Mouse (Mus musculus) intestine, embryonic 14.5 days (tissue): ENCODE data around the gene Micu1. TPM values are rescaled to one million over a fixed set of nuclear protein-coding genes. Genes with fewer than 3 reads are reported as not detected.
"Not testable (repeated sequence)": the region's sequence is repeated elsewhere in the genome, so short reads cannot be mapped to it uniquely, and the experiment has no call there.

Experiments used
- ATAC-seq: fragments of 200-750 bp; cut with Nextera tagmentation; replicated peaks from 2 replicates; pipeline ENCODE4 v1.8.0; 2017; ENCODE audit warnings: low read depth, moderate number of reproducible peaks, moderate TSS enrichment, moderate library complexity; ENCODE audit not compliant: low FRiP score, low TSS enrichment
- DNase-seq: peaks from one replicate; pipeline ENCODE4 v3.0.0-alpha.2; 2018; ENCODE audit warnings: low spot score
- H3K27ac ChIP-seq: fragments of 300-500 bp; sonication (generic); 2 replicates; pipeline ENCODE4 v1.5.1; 2014; ENCODE audit warnings: low read depth, mild to moderate bottlenecking, control low read depth
- H3K27me3 ChIP-seq: fragments of 300-500 bp; sonication (generic); replicated peaks from 2 replicates; pipeline ENCODE4 v1.6.1; 2014; ENCODE audit warnings: low read length, control low read depth; ENCODE audit not compliant: control insufficient read depth, insufficient read depth
- H3K36me3 ChIP-seq: fragments of 300-500 bp; sonication (generic); 2 replicates; pipeline ENCODE4 v1.6.1; 2014; ENCODE audit warnings: low read length, control low read depth; ENCODE audit not compliant: control insufficient read depth, insufficient read depth
- H3K4me1 ChIP-seq: fragments of 300-500 bp; sonication (generic); replicated peaks from 2 replicates; pipeline ENCODE4 v1.6.1; 2014; ENCODE audit warnings: low read length, control low read depth, mixed read lengths; ENCODE audit not compliant: control insufficient read depth, insufficient read depth
- H3K4me2 ChIP-seq: fragments of 300-500 bp; sonication (generic); 2 replicates; pipeline ENCODE4 v1.6.1; 2014; ENCODE audit warnings: low read length
- H3K4me3 ChIP-seq: fragments of 300-500 bp; sonication (generic); 2 replicates; pipeline ENCODE4 v1.5.1; 2014; ENCODE audit warnings: low read depth, low read length, control low read depth, mixed read lengths
- H3K9ac ChIP-seq: fragments of 300-500 bp; sonication (generic); 2 replicates; pipeline ENCODE4 v1.6.1; 2014; ENCODE audit warnings: mild to moderate bottlenecking, low read length
- H3K9me3 ChIP-seq: fragments of 300-500 bp; sonication (generic); 2 replicates; pipeline ENCODE4 v1.6.1; 2016; ENCODE audit warnings: low read length, control low read depth; ENCODE audit not compliant: control insufficient read depth
- WGBS: fragments of 180-500 bp; shearing (Covaris S2); extraction: QIAGEN DNeasy Blood & Tissue Kit; methylation state at CpG from one replicate; pipeline ENCODE4 v1.1.7; 2014; 5-methylcytosine and 5-hydroxymethylcytosine counted together
- polyA plus RNA-seq: library from polyadenylated mRNA; unstranded; fragments of >200 nt; fragmentation: Nextera tagmentation; extraction: Ambion mirVana; gene quantifications from 2 replicates; pipeline ENCODE4 v1.2.1, GENCODE M21; 2014

Micu1 gene
- polyA plus RNA-seq, 1 experiment from 2014 or later: 65.8 TPM

GRCm38 (mm10) chr10:59685586-59685985 is 16.7 kb upstream of the Micu1 start:
- not testable (repeated sequence) for DNase-seq, H3K4me1 ChIP-seq, H3K4me2 ChIP-seq, H3K4me3 ChIP-seq, H3K9me3 ChIP-seq, H3K9ac ChIP-seq, H3K36me3 ChIP-seq, ATAC-seq, H3K27ac ChIP-seq, H3K27me3 ChIP-seq
- WGBS: 91% methylated on average over 3 of the region's 3 CpGs

DNA sequence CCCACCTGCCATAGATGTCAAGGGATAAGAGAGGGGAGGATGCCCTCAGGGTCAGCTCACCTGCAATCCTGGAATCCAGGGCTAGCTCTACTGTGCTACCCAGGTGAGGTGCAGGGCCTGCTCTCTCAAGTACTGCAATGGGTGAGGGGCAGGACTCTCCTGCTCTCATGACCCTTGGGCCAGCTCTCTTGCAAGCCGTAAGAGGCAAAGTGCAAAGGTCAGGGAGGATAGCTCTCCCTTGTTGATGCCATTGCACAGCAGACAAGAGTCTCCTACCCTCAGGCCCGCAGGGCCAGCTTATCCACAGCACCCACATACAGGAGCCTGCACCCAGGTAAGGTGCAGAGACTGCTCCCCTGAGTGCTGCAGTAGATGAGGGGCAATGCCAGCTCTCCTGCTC is 15.2 kb upstream of the Micu1 start:
- Histone ChIP-seq H3K9ac (no peak overlapping the region), H3K9me3 (0 out of 2 replicates have a peak, but pooled peaks cover 1% of the 10 kb centered on the region), H3K4me1 (no peaks in the 10 kb centered on the region), H3K36me3 (no peaks in the 10 kb centered on the region), H3K27me3 (no peaks in the 10 kb centered on the region), H3K4me3 (no peak overlapping the region), H3K27ac (no peak overlapping the region), H3K4me2 (no peak overlapping the region)
- no peak for ATAC-seq
- no peak for DNase-seq
- 61% methylated on average over 2 of the region's 2 CpGs for WGBS

DNA sequence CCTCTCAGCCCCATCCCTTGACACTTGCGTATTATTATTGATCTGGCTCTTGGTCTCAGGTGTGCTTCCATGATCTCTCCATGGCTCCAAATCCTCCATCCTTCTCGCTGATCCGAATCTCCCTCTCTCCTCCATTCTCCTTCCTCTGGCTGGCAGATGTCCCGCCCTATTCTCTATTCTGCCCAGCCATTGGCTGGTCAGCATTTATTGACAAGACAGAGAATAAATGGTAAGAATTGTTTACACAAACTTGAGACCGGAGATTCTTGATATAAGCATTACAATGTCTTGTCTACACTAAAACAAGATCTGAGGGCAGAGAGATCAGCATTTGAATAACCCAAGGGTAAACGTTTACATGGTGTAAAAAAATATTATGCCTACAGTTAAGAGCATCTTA is 12.4 kb upstream of the Micu1 start:
- H3K4me2 ChIP-seq: no peak overlapping the region
- no peak overlapping the region for H3K9ac ChIP-seq
- no peak overlapping the region for H3K27ac ChIP-seq
- no peaks in the 10 kb centered on the region for H3K9me3 ChIP-seq
- ATAC-seq (no peak), DNase-seq (no peak)
- H3K27me3 ChIP-seq: no peaks in the 10 kb centered on the region
- H3K4me3 ChIP-seq: no peak overlapping the region
- no peaks in the 10 kb centered on the region for H3K4me1 ChIP-seq
- no peaks in the 10 kb centered on the region for H3K36me3 ChIP-seq
- WGBS: 58% methylated on average over 6 of the region's 6 CpGs

- 60% methylated on average over 6 of the region's 6 CpGs for WGBS
- Histone ChIP-seq H3K9ac (no peak overlapping the region), H3K36me3 (no peaks in the 10 kb centered on the region), H3K4me3 (no peak overlapping the region), H3K4me1 (no peaks in the 10 kb centered on the region), H3K4me2 (no peak overlapping the region), H3K9me3 (no peaks in the 10 kb centered on the region), H3K27me3 (no peaks in the 10 kb centered on the region), H3K27ac (no peak overlapping the region)
- no peak for ATAC-seq
- DNase-seq: no peak
These were observed 9.8 kb upstream of the Micu1 start for GRCm38 (mm10) chr10:59692441-59692840.

GRCm38 (mm10) chr10:59694104-59694503 is 8.2 kb upstream of the Micu1 start:
- Histone ChIP-seq H3K27ac (no peak overlapping the region), H3K36me3 (no peaks in the 10 kb centered on the region), H3K27me3 (no peaks in the 10 kb centered on the region), H3K4me3 (no peak overlapping the region), H3K4me2 (no peak overlapping the region), H3K9ac (no peak overlapping the region), H3K4me1 (no peaks in the 10 kb centered on the region), H3K9me3 (no peaks in the 10 kb centered on the region)
- no peak for DNase-seq
- 83% methylated on average over 2 of the region's 2 CpGs for WGBS
- ATAC-seq: no peak

DNA sequence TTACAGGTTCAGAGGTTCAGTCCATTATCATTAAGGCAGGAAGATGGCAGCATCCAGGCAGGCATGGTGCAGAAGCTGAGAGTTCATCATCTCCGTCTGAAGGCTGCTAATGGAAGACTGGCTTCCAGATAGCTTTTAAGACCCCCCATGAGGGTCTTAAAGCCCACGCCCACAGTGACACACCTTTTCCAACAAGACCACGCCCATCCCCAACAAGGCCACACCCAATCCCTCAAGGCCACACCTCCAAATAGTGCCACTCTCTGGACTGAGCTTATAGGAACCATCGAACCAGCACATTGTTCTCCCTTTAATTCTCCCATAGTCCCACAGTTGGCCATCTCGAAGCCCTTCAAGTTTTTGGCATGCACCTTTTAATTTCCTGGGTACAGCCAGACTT is 2.8 kb upstream of the Micu1 start:
- H3K27ac ChIP-seq: no peak overlapping the region
- no peak overlapping the region for H3K9ac ChIP-seq
- H3K36me3 ChIP-seq: no peaks in the 10 kb centered on the region
- H3K9me3 ChIP-seq: no peaks in the 10 kb centered on the region
- peaks cover 8% of the 10 kb centered on the region; the same call in 1 of the 2 replicates for H3K4me1 ChIP-seq
- H3K4me2 ChIP-seq: no peak overlapping the region
- no peak overlapping the region for H3K4me3 ChIP-seq
- H3K27me3 ChIP-seq: no peaks in the 10 kb centered on the region
- 83% methylated on average over 5 of the region's 5 CpGs for WGBS
- DNase-seq: no peak
- no peak for ATAC-seq

DNA sequence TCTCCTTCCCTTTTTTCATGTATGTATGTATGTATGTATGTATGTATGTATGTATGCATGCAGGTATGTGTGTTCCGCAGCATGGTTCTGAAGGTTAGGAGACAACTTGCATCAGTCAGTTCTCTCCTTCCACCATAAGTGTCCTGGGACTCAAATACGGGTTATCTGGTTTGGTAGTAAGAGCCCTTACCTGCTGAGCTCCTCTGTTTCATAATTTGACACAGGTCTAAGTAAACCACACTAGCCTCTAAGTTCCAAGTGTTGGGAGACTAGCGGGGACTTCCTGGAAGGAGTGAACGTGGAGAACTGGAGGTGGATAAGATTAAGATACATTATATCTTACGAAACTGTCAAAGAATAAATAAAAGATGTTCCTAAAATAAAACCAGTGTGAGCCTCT is 472 bp upstream of the Micu1 start:
- no peak; the same call in none of the 2 replicates for ATAC-seq
- Histone ChIP-seq H3K27me3 (no peaks in the 10 kb centered on the region), H3K36me3 (no peaks in the 10 kb centered on the region), H3K27ac (peak overlapping the region; percentile 30), H3K4me1 (peaks cover 8% of the 10 kb centered on the region; the same call in 1 of the 2 replicates), H3K4me3 (peak overlapping the region; percentile 85), H3K9ac (0 out of 2 replicates have a peak overlapping the region, but pooled peaks have one; percentile 6), H3K9me3 (0 out of 2 replicates have a peak, but pooled peaks cover 2% of the 10 kb centered on the region), H3K4me2 (peak overlapping the region; percentile 85)
- WGBS: 42% methylated on average over 5 of the region's 5 CpGs
- DNase-seq: no peak

GRCm38 (mm10) chr10:59703060-59703760 is 933 bp downstream of the Micu1 start:
- Histone ChIP-seq H3K4me3 (peak overlapping the region; percentile 85), H3K36me3 (no peaks in the 10 kb centered on the region), H3K27me3 (no peaks in the 10 kb centered on the region), H3K27ac (peak overlapping the region; percentile 67), H3K4me1 (peaks cover 8% of the 10 kb centered on the region; the same call in 1 of the 2 replicates), H3K4me2 (peak overlapping the region; percentile 85), H3K9me3 (0 out of 2 replicates have a peak, but pooled peaks cover 2% of the 10 kb centered on the region), H3K9ac (peak overlapping the region; percentile 74)
- 3% methylated on average over 15 of the region's 15 CpGs for WGBS
- ATAC-seq (no peak), DNase-seq (no peak)
